Mouse (Mus musculus) erythroblast, embryonic 14.5 days (primary cell): ENCODE results near the gene Wwox.

Experiments
- GATA1 ChIP-seq: IDR thresholded peaks from 2 replicates; pipeline ENCODE4 v1.6.1; 2012; ENCODE audit warnings: low read length, inconsistent platforms, mixed read lengths
- TAL1 ChIP-seq: IDR thresholded peaks from 3 replicates; pipeline ENCODE4 v1.6.1; 2012; ENCODE audit warnings: low read length, inconsistent platforms, mixed read lengths

GRCm38 (mm10) chr8:114418904-114419303 is 20.6 kb upstream of the Wwox start:
- TF ChIP-seq GATA1 (no peak), TAL1 (no peak)
